Mouse (Mus musculus) lung, adult 18-20 months (tissue): ENCODE measurements around the gene Clnk.
A peak's percentile ranks its signal among the peaks of the same experiment; 100 is the strongest.

Source experiments
- DNase-seq, 2 experiments: peaks; one replicate each; pipeline ENCODE4 v3.0.0; 2022; ENCODE audit warnings: mixed read lengths in 2 of 2

Gene Clnk

GRCm38 (mm10) chr5:38850171-38850570, 26.4 kb downstream of the Clnk start:
- no peak for DNase-seq

DNA sequence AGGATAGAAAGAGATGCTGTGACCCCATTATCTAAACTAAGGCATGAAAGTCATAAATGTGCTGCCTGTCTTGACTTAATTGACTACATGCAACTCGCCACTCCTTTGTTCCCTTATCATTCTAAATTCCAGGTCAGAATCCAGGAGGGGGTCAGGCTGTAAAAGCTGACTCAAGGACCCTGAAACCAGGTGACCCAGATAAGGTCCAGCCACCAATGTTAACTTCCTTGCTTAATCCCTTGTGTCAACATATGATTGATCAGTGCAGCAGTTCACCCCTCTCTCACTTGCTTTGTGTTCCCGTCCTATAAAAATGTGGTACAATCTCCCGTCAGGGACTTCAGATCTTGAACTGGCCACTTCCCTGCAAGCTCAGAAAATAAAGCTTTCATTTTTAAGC, 31.1 kb downstream of the Clnk start:
- no peak for DNase-seq

- DNase-seq: no peak
Measured at GRCm38 (mm10) chr5:38844312-38844711, 32.3 kb downstream of the Clnk start.

- no peak for DNase-seq
Measured at GRCm38 (mm10) chr5:38839981-38840380, 36.6 kb downstream of the Clnk start.

- no peak for DNase-seq
Measured at GRCm38 (mm10) chr5:38827310-38827709, 49.3 kb downstream of the Clnk start.

GRCm38 (mm10) chr5:38826586-38826985, 50.0 kb downstream of the Clnk start:
- no peak for DNase-seq

DNA sequence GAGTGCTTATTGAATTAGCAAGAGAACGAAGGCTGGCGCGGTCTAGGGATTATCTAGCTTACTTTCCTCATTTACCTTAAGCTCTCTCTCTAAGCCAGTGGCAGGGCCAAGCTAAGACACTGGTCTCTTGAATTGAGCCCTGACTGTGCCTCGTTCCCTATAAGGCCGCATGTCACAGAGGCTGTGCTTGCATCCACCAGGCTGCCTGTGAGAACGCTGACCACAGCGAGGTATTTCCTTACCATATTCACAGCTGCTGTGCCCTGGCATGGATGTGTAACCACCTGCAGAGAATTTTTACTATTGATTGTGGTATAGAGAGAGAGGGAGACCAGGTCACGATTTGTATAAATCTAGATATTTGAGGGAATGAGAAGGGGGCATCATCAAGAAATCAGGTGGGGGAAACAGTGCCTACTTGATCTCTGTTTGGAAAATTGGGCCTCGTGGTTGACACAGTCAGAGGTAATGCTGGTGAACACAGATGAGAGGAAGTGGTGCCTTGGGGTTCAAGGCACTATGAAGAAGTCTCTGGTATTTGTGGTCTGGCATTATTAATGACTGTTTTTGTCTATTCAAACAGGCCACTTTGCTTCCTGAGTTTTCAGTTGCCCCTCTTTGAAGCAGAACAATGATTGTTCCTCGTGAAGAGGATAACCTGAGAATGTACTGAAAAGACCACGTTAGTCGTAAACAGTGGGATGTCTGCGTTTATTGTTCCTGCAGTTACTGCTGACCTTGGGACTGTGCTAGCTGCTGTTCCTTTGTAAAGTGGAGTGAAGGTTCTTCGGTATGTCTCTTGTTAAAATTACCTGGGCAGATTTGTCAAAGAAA, 52.3 kb downstream of the Clnk start:
- no peak for DNase-seq

DNA sequence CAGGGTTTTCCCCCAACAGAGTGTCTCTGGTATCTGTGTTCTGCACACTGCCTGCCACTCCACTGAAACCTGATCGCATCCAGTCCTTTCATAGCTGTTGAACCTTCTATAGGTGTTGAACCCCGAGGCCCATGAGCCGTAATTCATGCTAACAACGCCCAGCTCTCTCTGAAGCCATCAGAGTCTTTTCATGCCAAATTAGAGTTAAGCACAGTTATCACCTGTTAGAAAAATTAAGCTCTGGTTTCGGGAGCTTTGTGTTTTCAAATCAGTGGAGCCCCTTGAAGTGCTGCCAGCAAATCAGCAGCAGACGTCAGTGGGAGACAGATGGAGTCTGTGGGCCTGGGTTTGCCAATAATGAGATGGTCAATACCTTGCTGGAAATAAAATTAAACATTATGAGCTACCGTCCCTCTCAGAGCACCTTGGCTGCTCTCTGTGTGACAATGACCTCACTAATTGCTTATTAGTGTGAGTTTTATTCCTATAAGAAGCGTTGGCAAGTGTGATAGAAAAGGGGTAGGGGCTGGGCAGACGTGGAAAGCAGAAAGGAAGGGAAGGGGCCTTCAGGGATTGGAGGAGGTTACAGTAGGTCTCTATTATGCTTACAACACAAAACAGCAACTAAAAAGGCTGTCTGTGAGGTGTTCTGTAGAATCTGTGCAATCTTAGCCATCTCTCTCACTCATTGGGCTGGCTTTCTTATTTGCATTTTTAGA, 63.1 kb downstream of the Clnk start:
- DNase-seq: no peak

- DNase-seq: no peak
Measured at GRCm38 (mm10) chr5:38812916-38813315, 63.7 kb downstream of the Clnk start.

- no peak for DNase-seq
Measured at GRCm38 (mm10) chr5:38812386-38812785, 64.2 kb downstream of the Clnk start.

GRCm38 (mm10) chr5:38798910-38799309, 77.7 kb downstream of the Clnk start:
- no peak for DNase-seq

DNA sequence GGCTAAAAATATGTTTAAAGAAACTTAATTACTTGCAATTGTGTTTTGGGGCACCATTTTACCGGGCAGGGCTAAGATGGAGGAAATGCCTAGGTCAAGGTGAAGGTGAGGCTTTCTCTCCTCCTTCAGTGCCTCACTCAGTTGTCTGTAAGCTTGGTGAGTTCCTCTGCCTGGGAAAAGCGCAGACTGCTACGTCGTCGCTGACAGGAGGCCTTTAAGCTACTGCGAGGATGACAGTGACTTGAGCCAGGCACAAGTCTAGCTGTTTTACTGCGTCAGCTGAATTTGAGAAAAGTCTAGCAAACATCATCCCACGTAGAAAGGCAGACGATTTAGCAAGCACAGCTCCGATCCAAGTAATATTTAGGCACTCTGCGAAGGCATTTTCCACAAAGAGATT, 81.5 kb downstream of the Clnk start:
- no peak for DNase-seq

DNA sequence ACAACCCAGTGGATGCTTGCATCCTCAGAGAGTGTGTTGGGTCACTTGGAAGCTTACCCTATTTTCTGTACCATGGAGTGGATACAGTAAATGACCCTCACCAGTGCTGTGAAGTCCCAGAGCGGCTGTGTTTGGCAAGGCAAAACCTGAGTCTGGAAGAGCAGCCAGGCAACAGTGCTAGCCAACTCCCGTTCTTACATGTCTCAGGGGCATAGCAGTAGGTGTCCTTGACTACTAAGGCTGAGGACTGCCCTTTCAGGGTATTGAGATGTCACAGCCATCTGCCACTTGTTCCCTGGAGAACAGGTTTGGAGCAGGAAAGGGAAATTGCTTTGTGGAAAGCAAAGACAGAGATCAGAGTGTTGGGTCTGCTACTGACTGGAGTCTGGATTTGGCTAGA, 85.5 kb downstream of the Clnk start:
- no peak for DNase-seq

GRCm38 (mm10) chr5:38788820-38789219, 87.8 kb downstream of the Clnk start:
- DNase-seq: no peak

GRCm38 (mm10) chr5:38787851-38788520, 88.6 kb downstream of the Clnk start:
- DNase-seq: no peak

- DNase-seq: no peak
Measured at GRCm38 (mm10) chr5:38786126-38786525, 90.5 kb downstream of the Clnk start.

- no peak for DNase-seq
Measured at GRCm38 (mm10) chr5:38785686-38786085, 90.9 kb downstream of the Clnk start.

GRCm38 (mm10) chr5:38781813-38782212, 94.8 kb downstream of the Clnk start:
- DNase-seq: peak; percentile 37 to 41

GRCm38 (mm10) chr5:38780631-38781030, 96.0 kb downstream of the Clnk start:
- no peak for DNase-seq

- DNase-seq: no peak
Measured at GRCm38 (mm10) chr5:38780045-38780444, 96.6 kb downstream of the Clnk start.

GRCm38 (mm10) chr5:38775500-38775899, 101.1 kb downstream of the Clnk start:
- no peak for DNase-seq

GRCm38 (mm10) chr5:38754950-38755349, 121.7 kb downstream of the Clnk start:
- peak in 1 of 2 experiments; percentile 1 for DNase-seq

- DNase-seq: no peak
Measured at GRCm38 (mm10) chr5:38752749-38753148, 123.9 kb downstream of the Clnk start.
